Mouse (Mus musculus) ES-Bruce4 (cell line): Measurements from ENCODE around the gene Ei24.

Source experiments
- CTCF ChIP-seq: IDR thresholded peaks from one replicate; pipeline ENCODE4 v1.8.1; 2011; ENCODE audit warnings: low read depth, low read length
- EP300 ChIP-seq: IDR thresholded peaks from 2 replicates; pipeline ENCODE4 v1.6.1; 2011; ENCODE audit warnings: low read depth, low read length; ENCODE audit not compliant: insufficient read depth
- POLR2A ChIP-seq: IDR thresholded peaks from one replicate; pipeline ENCODE4 v1.8.1; 2011; ENCODE audit warnings: low read length; ENCODE audit not compliant: insufficient read depth

DNA sequence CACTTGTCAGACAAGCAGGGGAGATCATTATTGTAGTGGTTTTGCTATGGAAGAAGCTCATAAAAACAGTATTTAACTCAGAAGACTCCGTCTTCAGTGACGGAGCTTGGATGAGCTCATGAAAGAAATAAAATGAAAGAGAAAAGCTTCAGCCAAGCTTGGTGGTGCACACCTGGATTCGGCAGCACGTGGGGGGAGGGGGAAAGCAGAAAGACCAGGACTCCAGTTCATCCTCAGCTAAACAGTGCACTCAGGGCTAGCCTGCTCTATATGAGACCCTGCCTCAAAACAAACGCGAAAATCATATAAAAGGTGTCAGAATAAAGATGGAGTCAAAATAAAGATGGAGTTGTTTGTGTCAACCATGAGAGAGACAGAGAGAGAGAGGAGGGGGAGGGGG is 6.2 kb upstream of the Ei24 start:
- TF ChIP-seq CTCF (no peak), POLR2A (no peak), EP300 (no peak)
